Mouse (Mus musculus) midbrain, embryonic 14.5 days (tissue): Measurements from ENCODE around the gene Pde4a. TPM values are rescaled to one million over a fixed set of nuclear protein-coding genes. Genes with fewer than 3 reads are reported as not detected.
"Not testable (repeated sequence)": the region's sequence is repeated elsewhere in the genome, so short reads cannot be mapped to it uniquely, and the experiment has no call there.

Source experiments
- ATAC-seq: fragments of 200-750 bp; cut with Nextera tagmentation; 2 replicates; pipeline ENCODE4 v1.8.0; 2017; ENCODE audit warnings: moderate number of reproducible peaks, moderate library complexity; ENCODE audit not compliant: low FRiP score, low TSS enrichment
- DNase-seq: peaks from one replicate; pipeline ENCODE4 v3.0.0-alpha.2; 2015
- H3K27ac ChIP-seq: fragments of 300-500 bp; sonication (generic); replicated peaks from 2 replicates; pipeline ENCODE4 v1.5.1; 2014; ENCODE audit warnings: mild to moderate bottlenecking, low read depth, low read length, moderate library complexity
- H3K27me3 ChIP-seq: fragments of 300-500 bp; sonication (generic); 2 replicates; pipeline ENCODE4 v1.6.1; 2014; ENCODE audit warnings: low read length, control low read depth, mixed read lengths; ENCODE audit not compliant: control insufficient read depth, insufficient read depth
- H3K36me3 ChIP-seq: fragments of 300-500 bp; sonication (generic); 2 replicates; pipeline ENCODE4 v1.6.1; 2014; ENCODE audit warnings: low read length, control low read depth; ENCODE audit not compliant: control insufficient read depth, insufficient read depth
- H3K4me1 ChIP-seq: fragments of 300-500 bp; sonication (generic); 2 replicates; pipeline ENCODE4 v1.6.1; 2014; ENCODE audit warnings: mild to moderate bottlenecking, antibody characterized with exemption, low read length, control low read depth; ENCODE audit not compliant: control insufficient read depth, insufficient read depth
- H3K4me2 ChIP-seq: fragments of 300-500 bp; sonication (generic); 2 replicates; pipeline ENCODE4 v1.6.1; 2014; ENCODE audit warnings: mild to moderate bottlenecking, low read length, moderate library complexity
- H3K4me3 ChIP-seq: fragments of 300-500 bp; sonication (generic); replicated peaks from 2 replicates; pipeline ENCODE4 v1.5.1; 2014; ENCODE audit warnings: low read depth, low read length
- H3K9ac ChIP-seq: fragments of 300-500 bp; sonication (generic); replicated peaks from 2 replicates; pipeline ENCODE4 v1.6.1; 2014; ENCODE audit warnings: mild to moderate bottlenecking, low read length, moderate library complexity
- H3K9me3 ChIP-seq: fragments of 300-500 bp; sonication (generic); 2 replicates; pipeline ENCODE4 v1.6.1; 2016; ENCODE audit warnings: low read length, control low read depth, mixed read lengths; ENCODE audit not compliant: control insufficient read depth
- WGBS: fragments of 180-500 bp; shearing (Covaris S2); extraction: QIAGEN DNeasy Blood & Tissue Kit; methylation state at CpG from one replicate; pipeline ENCODE4 v1.1.7; 2014; 5-methylcytosine and 5-hydroxymethylcytosine counted together
- polyA plus RNA-seq: library from polyadenylated mRNA; unstranded; fragments of >200 nt; fragmentation: Nextera tagmentation; extraction: Ambion mirVana; gene quantifications from 2 replicates; pipeline ENCODE4 v1.2.1, GENCODE M21; 2014

Gene Pde4a
- polyA plus RNA-seq, 1 experiment from 2014 or later, result 28.4 TPM

DNA sequence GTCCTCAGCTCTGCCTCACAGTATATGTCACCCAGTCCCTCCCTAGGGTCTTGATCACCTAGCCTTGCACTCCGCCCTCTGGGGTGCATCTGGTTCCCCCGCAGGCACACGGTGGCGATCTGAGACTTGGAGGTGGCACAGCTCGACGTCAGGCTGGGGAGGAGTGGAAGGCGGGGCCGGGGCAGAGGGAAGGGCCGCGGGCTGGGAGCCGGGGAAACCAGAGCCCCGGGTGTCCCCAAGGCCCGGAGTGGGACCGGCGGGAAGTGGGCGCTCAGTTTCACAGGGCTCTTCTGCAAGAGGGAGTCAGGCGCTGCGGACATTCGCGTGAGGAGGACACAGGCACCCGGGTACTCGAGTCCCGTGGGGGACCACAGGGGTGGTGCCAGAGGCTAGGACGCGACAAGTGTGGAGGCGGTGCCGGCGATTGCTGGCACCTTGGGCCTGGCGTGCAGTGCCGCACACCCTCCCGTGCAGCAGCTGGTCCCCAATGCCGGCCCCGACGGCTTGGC is 18.4 kb downstream of the Pde4a start:
- DNase-seq, result no peak
- no peaks in the 10 kb centered on the region for H3K36me3 ChIP-seq
- no peak for ATAC-seq
- H3K27ac ChIP-seq, result no peak overlapping the region
- 8% methylated on average over 34 of the region's 34 CpGs for WGBS
- H3K4me1 ChIP-seq, result no peaks in the 10 kb centered on the region
- peak overlapping the region; percentile 32; the same call in 1 of the 2 replicates for H3K4me2 ChIP-seq
- no peak overlapping the region for H3K9ac ChIP-seq
- no peak overlapping the region for H3K4me3 ChIP-seq
- H3K27me3 ChIP-seq, result peaks cover 19% of the 10 kb centered on the region
- no peaks in the 10 kb centered on the region for H3K9me3 ChIP-seq

DNA sequence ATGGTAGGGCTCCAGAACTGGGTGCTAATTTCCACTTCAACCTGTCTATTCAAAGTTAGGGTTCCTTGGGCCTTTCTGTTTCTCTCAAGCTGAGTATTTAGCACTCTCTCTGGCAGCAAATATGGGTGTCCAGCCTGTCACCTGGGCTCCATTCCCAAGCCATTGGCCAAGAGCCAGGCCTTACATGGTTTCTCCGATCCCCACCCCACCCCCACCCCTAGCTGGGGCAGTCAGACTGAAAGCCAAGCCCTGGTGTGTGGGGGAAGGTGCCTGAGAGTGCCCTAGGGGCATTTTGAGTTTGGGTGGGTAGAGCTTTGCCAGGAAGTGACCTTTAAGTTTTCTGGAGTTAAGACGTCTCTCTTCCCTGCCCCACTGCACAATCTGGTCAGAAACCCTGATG is 19.2 kb downstream of the Pde4a start:
- ATAC-seq, result no peak
- Histone ChIP-seq H3K4me1 (no peaks in the 10 kb centered on the region), H3K4me2 (no peak overlapping the region), H3K27ac (no peak overlapping the region), H3K36me3 (no peaks in the 10 kb centered on the region), H3K27me3 (peaks cover 19% of the 10 kb centered on the region), H3K4me3 (no peak overlapping the region), H3K9ac (no peak overlapping the region), H3K9me3 (no peaks in the 10 kb centered on the region)
- no peak for DNase-seq
- WGBS, result 47% methylated on average over 2 of the region's 2 CpGs

DNA sequence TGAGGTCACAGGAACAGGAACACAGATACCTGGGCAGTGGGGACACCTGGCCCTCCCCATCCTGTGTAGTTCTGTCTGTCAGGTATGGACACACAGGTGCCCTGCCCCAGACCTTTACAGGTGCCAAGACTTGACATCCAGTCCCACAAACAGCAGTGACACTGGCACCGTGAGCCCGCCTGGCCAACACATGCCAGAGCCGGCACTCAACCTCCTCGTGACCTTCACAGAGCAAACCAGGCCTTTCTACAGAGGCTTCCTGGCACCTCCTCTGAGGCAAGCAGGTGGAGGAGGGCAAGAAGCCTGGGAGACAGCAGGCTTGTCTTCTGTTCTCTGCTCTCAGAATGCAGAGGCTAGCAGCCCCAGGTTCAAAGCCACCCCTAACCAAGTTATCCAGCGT is 19.9 kb downstream of the Pde4a start:
- H3K27ac ChIP-seq, result no peak overlapping the region
- WGBS, result 89% methylated on average over 5 of the region's 5 CpGs
- no peaks in the 10 kb centered on the region for H3K36me3 ChIP-seq
- H3K4me1 ChIP-seq, result no peaks in the 10 kb centered on the region
- no peak overlapping the region for H3K4me3 ChIP-seq
- H3K9me3 ChIP-seq, result no peaks in the 10 kb centered on the region
- H3K9ac ChIP-seq, result no peak overlapping the region
- ATAC-seq (no peak), DNase-seq (no peak)
- H3K27me3 ChIP-seq, result peaks cover 19% of the 10 kb centered on the region
- H3K4me2 ChIP-seq, result no peak overlapping the region

DNA sequence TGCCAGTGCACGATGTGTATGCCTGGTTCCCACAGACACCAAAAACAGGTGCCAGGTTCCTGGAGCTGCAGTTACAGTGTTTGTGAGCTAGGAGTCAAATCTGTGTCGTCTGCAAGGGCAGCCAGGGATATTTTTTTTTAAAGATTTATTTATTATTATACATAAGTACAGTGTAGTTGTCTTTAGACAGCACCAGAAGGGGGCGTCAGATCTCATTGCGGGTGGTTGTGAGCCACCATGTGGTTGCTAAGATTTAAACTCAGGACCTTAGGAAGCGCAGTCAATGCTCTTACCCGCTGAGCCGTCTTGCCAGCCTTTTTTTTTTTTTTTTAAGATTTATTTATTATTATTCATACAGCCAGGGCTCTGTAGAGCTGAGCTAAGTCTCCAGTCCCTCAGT is 24.4 kb downstream of the Pde4a start:
- H3K4me3 ChIP-seq, result no peak overlapping the region
- peak; percentile 43 for DNase-seq
- H3K36me3 ChIP-seq, result no peaks in the 10 kb centered on the region
- H3K9me3 ChIP-seq, result no peaks in the 10 kb centered on the region
- WGBS, result 46% methylated on average over 7 of the region's 7 CpGs
- no peak overlapping the region for H3K4me2 ChIP-seq
- no peaks in the 10 kb centered on the region for H3K4me1 ChIP-seq
- no peaks in the 10 kb centered on the region for H3K27me3 ChIP-seq
- H3K27ac ChIP-seq, result no peak overlapping the region
- ATAC-seq, result no peak
- no peak overlapping the region for H3K9ac ChIP-seq

DNA sequence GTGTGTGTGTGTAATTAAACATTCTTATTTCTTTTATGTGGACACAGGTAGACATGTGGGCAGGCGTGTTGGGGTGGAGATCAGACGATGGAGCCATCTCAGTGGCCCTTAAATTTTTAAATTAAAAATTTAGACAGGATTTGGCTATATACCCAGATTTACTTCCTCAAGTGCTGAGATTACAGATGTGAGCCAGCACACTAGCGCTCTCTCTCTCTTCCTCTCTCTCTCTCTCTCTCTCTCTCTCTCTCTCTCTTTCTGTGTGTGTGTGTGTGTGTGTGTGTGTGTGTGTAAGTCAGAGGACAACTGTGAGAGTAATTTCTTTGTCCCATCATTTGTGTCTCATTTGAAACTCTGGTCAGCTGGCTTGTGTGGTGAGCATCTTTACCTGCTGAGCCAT is 25.2 kb downstream of the Pde4a start:
- H3K4me3 ChIP-seq, result no peak overlapping the region
- H3K36me3 ChIP-seq, result no peaks in the 10 kb centered on the region
- no peak overlapping the region for H3K4me2 ChIP-seq
- no peak overlapping the region for H3K9ac ChIP-seq
- ATAC-seq (no peak), DNase-seq (no peak)
- 72% methylated on average over 3 of the region's 3 CpGs for WGBS
- H3K27ac ChIP-seq, result no peak overlapping the region
- H3K9me3 ChIP-seq, result no peaks in the 10 kb centered on the region
- H3K27me3 ChIP-seq, result no peaks in the 10 kb centered on the region
- no peaks in the 10 kb centered on the region for H3K4me1 ChIP-seq

DNA sequence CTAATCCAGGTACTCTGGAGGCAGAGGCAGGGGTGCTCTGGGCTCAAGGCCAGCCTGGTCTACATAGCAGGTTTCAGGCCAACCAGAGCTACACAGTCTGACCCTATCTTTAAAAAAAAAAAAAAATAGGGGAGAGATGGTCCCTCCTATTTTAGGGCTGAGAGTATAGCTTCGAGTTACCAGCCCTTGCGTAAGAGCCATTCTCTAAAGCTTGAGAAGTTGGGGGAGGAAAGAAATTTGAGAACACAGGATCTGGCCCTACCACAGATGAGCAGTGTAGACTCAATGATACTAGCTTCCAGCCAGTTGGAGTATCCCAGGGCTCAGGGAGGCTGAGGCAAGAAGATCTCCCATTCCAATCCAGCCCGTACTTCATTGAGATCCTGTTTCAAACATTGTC is 28.3 kb downstream of the Pde4a start:
- H3K36me3 ChIP-seq, result no peaks in the 10 kb centered on the region
- no peak overlapping the region for H3K4me3 ChIP-seq
- no peak for DNase-seq
- H3K4me1 ChIP-seq, result peaks cover 20% of the 10 kb centered on the region
- no peak overlapping the region for H3K27ac ChIP-seq
- no peaks in the 10 kb centered on the region for H3K27me3 ChIP-seq
- H3K4me2 ChIP-seq, result no peak overlapping the region
- no peaks in the 10 kb centered on the region for H3K9me3 ChIP-seq
- no peak overlapping the region for H3K9ac ChIP-seq
- no peak for ATAC-seq
- 91% methylated on average over 3 of the region's 3 CpGs for WGBS

DNA sequence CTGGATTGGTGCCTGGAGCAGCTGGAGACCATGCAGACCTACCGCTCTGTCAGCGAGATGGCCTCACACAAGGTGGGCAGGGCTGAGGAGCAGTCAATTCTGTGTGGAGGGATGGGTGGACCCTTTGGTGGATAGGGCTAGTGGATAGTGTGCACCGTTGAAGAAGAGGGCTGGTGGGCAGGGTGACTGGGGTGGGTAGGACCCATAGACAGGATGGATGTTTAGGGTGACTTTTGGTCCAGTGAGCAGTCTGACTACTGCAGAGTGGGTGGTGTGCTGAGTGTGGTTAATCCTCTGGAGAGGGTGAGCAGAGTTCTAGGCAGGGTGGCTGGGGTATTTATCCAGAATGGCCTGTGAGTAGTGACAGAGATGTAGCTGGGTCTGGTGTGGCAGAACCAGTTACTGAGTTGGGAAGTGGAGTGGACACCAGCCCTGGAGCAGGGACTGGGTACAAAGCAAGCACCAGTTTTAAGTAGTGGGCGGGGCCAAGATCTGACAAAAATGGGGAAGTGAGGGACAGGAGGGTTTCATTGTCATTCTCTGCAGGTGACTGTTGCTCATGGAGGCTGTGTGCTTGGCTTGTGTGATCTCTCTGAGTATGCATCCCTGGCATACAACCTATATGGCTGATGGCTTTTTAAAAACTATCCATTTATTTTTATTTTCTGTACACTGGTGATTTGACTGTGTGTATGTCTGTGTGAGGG is 29.4 kb downstream of the Pde4a start:
- Histone ChIP-seq H3K4me1 (peaks cover 21% of the 10 kb centered on the region), H3K27me3 (no peaks in the 10 kb centered on the region), H3K9ac (no peak overlapping the region), H3K4me2 (no peak overlapping the region), H3K4me3 (no peak overlapping the region), H3K9me3 (no peaks in the 10 kb centered on the region), H3K36me3 (no peaks in the 10 kb centered on the region), H3K27ac (no peak overlapping the region)
- 82% methylated on average over 4 of the region's 4 CpGs for WGBS
- no peak for ATAC-seq
- no peak for DNase-seq

DNA sequence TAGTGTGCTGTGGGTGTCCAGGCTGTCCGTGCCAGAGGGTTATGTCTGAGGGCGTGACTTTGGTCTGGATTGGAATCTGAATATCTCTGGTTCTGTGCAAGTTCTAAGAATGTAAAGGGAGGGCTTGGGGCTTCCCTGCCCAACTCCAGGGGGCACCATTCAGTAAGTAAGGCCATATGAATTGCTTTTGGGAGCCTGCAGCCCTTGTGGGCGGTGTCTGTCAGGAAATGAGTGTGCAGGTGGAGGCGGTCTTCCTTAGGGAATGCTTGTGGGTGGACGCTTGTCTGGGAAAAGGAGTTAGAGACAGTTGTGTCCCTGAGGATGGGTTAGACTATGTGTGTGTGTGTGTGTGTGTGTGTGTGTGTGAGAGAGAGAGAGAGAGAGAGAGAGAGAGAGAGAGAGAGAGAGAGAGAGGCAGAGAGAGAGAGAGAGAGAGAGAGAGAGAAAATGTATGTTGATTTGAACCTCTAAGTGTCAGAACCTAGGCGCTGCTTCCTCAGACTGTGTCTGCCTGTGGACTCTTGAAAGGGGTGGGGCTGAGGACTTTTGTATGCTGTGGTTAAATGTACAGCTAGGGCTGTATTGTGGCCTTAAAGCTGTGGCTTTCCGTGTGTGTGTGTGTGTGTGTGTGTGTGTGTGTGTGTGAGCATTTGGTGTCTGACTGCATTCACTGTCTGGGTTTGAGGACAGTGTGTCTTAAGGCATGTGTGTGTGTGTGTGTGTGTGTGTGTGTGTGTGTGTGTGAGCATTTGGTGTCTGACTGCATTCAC is 30.4 kb downstream of the Pde4a start:
- not testable (repeated sequence) for H3K27me3 ChIP-seq, H3K9ac ChIP-seq, H3K36me3 ChIP-seq, H3K4me3 ChIP-seq, H3K9me3 ChIP-seq, H3K27ac ChIP-seq, DNase-seq
- ATAC-seq, result peak; percentile 2; the same call in 1 of the 2 replicates
- H3K4me2 ChIP-seq, result peak overlapping the region; percentile 67; the same call in 1 of the 2 replicates
- WGBS, result 46% methylated on average over 7 of the region's 7 CpGs
- H3K4me1 ChIP-seq, result peaks cover 21% of the 10 kb centered on the region
